Mouse (Mus musculus): ENCODE measurements around the gene Rapgefl1. TPM values are rescaled to one million over a fixed set of nuclear protein-coding genes. Genes with fewer than 3 reads are reported as not detected.
A peak's percentile ranks its signal among the peaks of the same experiment; 100 is the strongest.

The Rapgefl1 gene
- polyA plus RNA-seq, 1 experiment from 2014 or later = 3.0 TPM

DNA sequence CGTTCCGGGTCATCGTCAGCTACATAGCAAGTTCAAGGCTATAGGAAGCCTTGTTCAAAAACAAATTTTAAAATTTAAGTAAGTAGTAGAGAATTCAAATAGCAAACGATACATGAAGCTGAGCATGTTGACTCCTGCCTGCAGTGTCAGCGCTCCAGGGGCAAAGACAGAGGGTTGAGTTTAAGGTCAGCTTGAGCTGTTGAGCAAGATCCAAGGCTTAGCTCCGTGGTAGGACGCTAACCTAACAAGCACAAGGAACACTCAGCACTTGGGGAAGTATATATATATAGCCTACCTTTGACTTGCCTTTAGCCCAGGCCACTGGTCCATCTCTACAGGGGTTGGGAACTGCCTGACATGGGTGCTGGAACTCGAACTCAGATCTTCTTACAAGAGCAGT, 33.3 kb downstream of the Rapgefl1 start:
- Histone ChIP-seq H3K4me3 (no peak overlapping the region), H3K27me3 (no peaks in the 10 kb centered on the region), H3K36me3 (peaks cover 56% of the 10 kb centered on the region), H3K4me2 (replicated peaks) (no peak overlapping the region), H3K9me3 (no peaks in the 10 kb centered on the region), H3K27ac (replicated peaks) (no peak overlapping the region), H3K4me1 (0 out of 2 replicates have a peak, but pooled peaks cover 6% of the 10 kb centered on the region), H3K9ac (replicated peaks) (no peak overlapping the region)
- 91% methylated on average over 8 of the region's 8 CpGs for WGBS
- no peak for ATAC-seq (ENCODE audit: low FRiP score, low read depth)

DNA sequence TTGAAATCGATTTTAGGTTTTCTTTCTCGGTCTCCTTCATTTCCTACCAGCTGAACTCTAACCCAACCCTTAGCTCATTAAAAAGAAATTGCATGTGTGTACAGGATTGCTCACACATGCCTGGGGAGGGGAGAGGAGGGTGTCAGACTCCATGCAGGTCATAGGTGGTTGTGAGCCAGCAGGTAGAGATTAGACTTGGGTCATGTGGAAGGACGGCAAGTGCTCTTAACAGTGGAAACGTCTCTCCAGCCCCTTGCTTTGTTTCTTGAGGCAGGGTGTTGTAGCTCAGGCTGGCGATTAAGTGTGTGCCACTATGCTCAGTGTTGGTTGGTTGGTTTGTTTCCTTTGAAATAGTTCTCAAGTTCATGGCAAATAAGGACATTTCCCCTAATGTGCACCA, 34.2 kb downstream of the Rapgefl1 start:
- Histone ChIP-seq H3K36me3 (peaks cover 56% of the 10 kb centered on the region), H3K4me1 (0 out of 2 replicates have a peak, but pooled peaks cover 6% of the 10 kb centered on the region), H3K9ac (replicated peaks) (no peak overlapping the region), H3K4me3 (no peak overlapping the region), H3K27me3 (no peaks in the 10 kb centered on the region), H3K9me3 (no peaks in the 10 kb centered on the region), H3K27ac (replicated peaks) (peak overlapping the region; percentile 4), H3K4me2 (replicated peaks) (no peak overlapping the region)
- 75% methylated on average over 5 of the region's 5 CpGs for WGBS
- no peak for ATAC-seq (ENCODE audit: low FRiP score, low read depth)

DNA sequence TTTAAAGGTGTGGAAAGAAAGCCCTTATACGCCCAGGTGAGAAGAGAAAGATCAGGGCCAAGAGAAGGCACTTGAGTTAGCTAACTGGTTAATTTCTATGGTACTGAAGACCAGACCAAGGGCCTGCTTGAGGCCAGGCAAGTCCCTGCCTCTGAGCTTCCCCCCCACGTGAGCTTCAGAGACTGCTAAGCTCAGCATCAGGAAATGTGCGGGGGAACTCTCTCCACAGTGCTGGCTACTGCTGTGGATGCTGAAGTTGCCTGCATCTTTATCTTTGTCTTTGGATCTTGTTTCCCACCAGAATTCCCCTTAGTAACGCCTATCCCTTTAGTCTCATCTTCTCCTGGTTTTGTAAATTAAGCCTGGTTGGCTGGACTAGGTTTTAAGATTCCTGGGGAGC, 34.8 kb downstream of the Rapgefl1 start:
- 52% methylated on average over 4 of the region's 4 CpGs for WGBS
- Histone ChIP-seq H3K36me3 (peaks cover 52% of the 10 kb centered on the region), H3K27ac (replicated peaks) (peak overlapping the region; percentile 4), H3K4me2 (replicated peaks) (no peak overlapping the region), H3K4me1 (0 out of 2 replicates have a peak, but pooled peaks cover 6% of the 10 kb centered on the region), H3K4me3 (no peak overlapping the region), H3K9ac (replicated peaks) (no peak overlapping the region), H3K9me3 (no peaks in the 10 kb centered on the region), H3K27me3 (no peaks in the 10 kb centered on the region)
- ATAC-seq (ENCODE audit: low FRiP score, low read depth) = no peak

DNA sequence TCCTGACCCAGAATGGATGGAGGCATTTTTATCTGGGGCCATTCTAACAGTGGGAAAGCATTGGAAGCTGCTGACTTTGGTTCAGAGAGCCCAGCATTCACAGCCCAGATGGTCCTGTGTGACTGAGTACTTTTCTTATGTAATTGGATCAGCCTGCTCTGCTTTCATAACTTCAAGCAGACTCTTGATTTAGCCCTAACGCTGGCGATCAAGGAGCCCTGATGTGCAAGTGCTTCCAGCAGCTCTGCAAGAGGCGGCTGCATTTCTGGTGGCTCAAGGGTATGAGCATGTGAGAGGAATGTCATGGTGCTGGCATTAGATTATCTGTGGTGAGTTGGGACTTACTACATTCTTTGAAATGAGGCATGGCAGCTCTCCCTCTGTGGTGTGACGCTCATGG, 35.5 kb downstream of the Rapgefl1 start:
- no peak for ATAC-seq (ENCODE audit: low FRiP score, low read depth)
- 63% methylated on average over 4 of the region's 4 CpGs for WGBS
- H3K36me3 ChIP-seq = peaks cover 47% of the 10 kb centered on the region

DNA sequence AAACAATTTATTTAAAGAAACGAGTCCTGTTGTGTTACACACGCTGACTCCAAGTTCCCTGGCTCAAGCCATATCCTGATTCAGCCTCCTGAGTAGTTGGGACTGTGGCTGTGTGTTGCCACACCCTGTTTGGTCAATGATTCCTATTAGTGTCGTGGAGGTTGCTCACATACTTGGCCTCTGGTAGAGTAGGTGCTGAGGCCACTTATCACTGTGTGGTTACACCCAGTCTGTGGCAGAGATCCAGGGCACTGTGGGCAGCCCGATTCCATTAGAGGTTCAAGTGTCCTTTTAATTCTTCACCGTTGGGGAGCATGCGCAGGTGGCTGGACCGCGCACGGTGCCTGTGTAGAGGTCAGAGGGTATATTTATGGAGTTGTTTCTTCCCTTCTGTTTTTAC, 37.3 kb downstream of the Rapgefl1 start:
- Histone ChIP-seq H3K27ac (replicated peaks) (no peak overlapping the region), H3K4me3 (no peak overlapping the region), H3K36me3 (peaks cover 29% of the 10 kb centered on the region), H3K9me3 (no peaks in the 10 kb centered on the region), H3K9ac (replicated peaks) (no peak overlapping the region), H3K27me3 (no peaks in the 10 kb centered on the region), H3K4me2 (replicated peaks) (no peak overlapping the region), H3K4me1 (0 out of 2 replicates have a peak, but pooled peaks cover 6% of the 10 kb centered on the region)
- 92% methylated on average over 9 of the region's 9 CpGs for WGBS
- no peak for ATAC-seq (ENCODE audit: low FRiP score, low read depth)

More for the DNA sequence above, 35.5 kb downstream of the Rapgefl1 start:
- Histone ChIP-seq H3K4me1 (0 out of 2 replicates have a peak, but pooled peaks cover 6% of the 10 kb centered on the region), H3K27me3 (no peaks in the 10 kb centered on the region), H3K4me2 (replicated peaks) (no peak overlapping the region), H3K4me3 (no peak overlapping the region), H3K27ac (replicated peaks) (0 out of 2 replicates have a peak overlapping the region, but pooled peaks have one; percentile 4), H3K9me3 (no peaks in the 10 kb centered on the region), H3K9ac (replicated peaks) (no peak overlapping the region)

DNA sequence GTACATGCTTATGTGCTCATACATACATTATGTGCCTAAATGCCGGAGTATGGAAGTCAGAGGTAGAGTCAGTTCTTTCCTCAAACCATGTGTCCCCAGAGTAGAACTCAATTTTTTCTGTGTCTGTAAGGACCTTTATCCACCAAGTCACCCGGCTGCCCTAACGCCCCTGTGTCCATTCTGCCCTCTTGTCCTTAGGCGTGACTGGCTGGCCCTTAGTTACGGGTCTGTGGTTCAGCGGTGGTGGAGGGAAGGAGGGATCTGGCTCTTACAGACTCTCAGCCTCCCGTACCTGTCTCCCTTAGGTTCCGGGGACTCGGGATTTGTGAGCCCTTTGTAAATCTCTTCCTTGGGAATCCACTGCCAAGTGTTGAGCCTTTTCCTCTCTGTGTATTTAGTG, 40.4 kb downstream of the Rapgefl1 start:
- H3K4me3 ChIP-seq = no peak overlapping the region
- H3K4me1 ChIP-seq = 0 out of 2 replicates have a peak, but pooled peaks cover 2% of the 10 kb centered on the region
- peaks cover 20% of the 10 kb centered on the region for H3K36me3 ChIP-seq
- H3K27ac ChIP-seq (replicated peaks) = no peak overlapping the region
- no peaks in the 10 kb centered on the region for H3K9me3 ChIP-seq
- H3K4me2 ChIP-seq (replicated peaks) = no peak overlapping the region
- 70% methylated on average over 9 of the region's 9 CpGs for WGBS
- H3K9ac ChIP-seq (replicated peaks) = no peak overlapping the region
- H3K27me3 ChIP-seq = no peaks in the 10 kb centered on the region
- no peak for ATAC-seq (ENCODE audit: low FRiP score, low read depth)

DNA sequence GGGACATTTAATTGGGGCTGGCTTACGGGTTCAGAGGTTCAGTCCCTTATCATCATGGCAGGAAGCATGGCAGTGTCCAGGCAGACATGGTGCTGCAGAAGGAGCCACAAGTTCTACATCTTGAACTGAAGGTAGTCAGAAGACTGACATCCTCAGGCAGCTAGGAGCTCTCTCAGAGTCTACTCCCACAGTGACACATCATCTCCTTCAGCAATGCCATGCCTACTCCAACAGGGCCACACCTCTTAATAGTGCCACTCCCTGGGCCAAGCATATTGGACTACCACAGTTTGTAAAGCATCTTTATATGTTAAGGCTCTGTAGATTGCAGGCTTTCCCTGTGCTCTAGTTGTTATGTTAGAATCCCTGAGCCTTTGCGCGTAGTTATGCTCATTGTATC, 51.1 kb downstream of the Rapgefl1 start:
- H3K4me2 ChIP-seq (replicated peaks) = no peak overlapping the region
- H3K36me3 ChIP-seq = peaks cover 81% of the 10 kb centered on the region
- WGBS = 98% methylated on average over 3 of the region's 3 CpGs
- no peaks in the 10 kb centered on the region for H3K27me3 ChIP-seq
- H3K9ac ChIP-seq (replicated peaks) = no peak overlapping the region
- H3K27ac ChIP-seq (replicated peaks) = no peak overlapping the region
- peaks cover 6% of the 10 kb centered on the region; the same call in 1 of the 2 replicates for H3K4me1 ChIP-seq
- H3K4me3 ChIP-seq = no peak overlapping the region
- no peaks in the 10 kb centered on the region for H3K9me3 ChIP-seq
- no peak for ATAC-seq (ENCODE audit: low FRiP score, low read depth)

DNA sequence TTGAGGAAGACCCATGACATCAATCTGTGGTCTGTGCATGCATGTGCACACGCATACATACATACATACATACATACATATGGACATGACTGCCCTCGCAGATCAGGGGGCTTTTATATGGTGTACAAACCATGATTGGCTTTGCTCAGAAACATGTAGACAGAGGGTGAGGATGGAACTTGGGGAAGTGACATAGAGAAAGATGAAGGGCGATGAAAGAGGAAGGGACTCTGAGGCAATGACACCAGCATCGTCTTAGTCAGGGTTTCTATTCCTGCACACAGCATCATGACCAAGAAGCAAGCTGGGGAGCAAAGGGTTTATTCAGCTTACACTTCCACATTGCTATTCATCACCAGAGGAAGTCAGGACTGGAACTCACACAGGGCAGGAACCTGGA, 52.5 kb downstream of the Rapgefl1 start:
- peaks cover 6% of the 10 kb centered on the region; the same call in 1 of the 2 replicates for H3K4me1 ChIP-seq
- peaks cover 95% of the 10 kb centered on the region for H3K36me3 ChIP-seq
- no peak overlapping the region for H3K27ac ChIP-seq (replicated peaks)
- no peak for ATAC-seq (ENCODE audit: low FRiP score, low read depth)
- no peak overlapping the region for H3K4me2 ChIP-seq (replicated peaks)
- H3K9ac ChIP-seq (replicated peaks) = no peak overlapping the region
- H3K27me3 ChIP-seq = no peaks in the 10 kb centered on the region
- no peak overlapping the region for H3K4me3 ChIP-seq
- H3K9me3 ChIP-seq = 0 out of 2 replicates have a peak, but pooled peaks cover 3% of the 10 kb centered on the region
- WGBS = 98% methylated on average over 4 of the region's 4 CpGs

DNA sequence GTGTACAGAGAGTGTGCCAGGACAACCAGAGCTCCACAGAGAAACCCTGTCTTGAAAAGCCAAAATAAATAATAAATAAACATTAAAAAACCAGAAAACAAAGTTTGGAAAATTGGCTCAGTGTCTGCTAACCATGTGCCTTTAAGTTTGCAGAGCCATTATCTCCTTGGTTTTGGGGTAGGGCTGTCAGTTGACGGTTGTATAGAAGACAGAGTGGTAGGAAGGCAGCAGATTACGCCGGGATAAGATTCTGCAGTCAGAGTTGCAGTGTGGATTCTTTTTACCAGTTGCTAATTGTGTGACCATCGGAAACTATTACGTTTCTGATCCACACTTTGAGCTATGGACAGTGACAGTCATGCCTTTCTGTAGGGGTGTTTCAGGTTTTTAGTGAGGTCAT, 53.4 kb downstream of the Rapgefl1 start:
- H3K36me3 ChIP-seq = peaks cover 94% of the 10 kb centered on the region
- H3K27ac ChIP-seq (replicated peaks) = no peak overlapping the region
- WGBS = 96% methylated on average over 5 of the region's 5 CpGs

DNA sequence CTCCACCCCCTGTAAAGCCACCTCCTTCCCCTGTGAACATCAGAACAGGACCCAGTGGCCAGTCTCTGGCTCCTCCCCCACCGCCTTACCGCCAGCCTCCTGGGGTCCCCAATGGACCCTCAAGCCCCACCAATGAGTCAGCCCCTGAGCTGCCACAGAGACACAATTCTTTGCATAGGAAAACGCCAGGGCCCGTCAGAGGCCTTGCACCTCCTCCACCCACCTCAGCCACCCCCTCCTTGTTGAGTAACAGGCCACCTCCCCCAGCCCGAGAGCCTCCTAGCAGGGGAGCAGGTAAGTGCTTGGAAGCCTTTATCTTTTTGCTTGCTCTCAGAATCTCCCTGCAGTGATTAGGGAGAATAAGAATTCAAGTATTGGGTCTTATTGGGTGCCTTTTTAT, 55.8 kb downstream of the Rapgefl1 start:
- H3K27ac ChIP-seq (replicated peaks) = no peak overlapping the region
- H3K9ac ChIP-seq (replicated peaks) = no peak overlapping the region
- no peaks in the 10 kb centered on the region for H3K27me3 ChIP-seq
- 0 out of 2 replicates have a peak, but pooled peaks cover 3% of the 10 kb centered on the region for H3K9me3 ChIP-seq
- H3K4me1 ChIP-seq = peaks cover 6% of the 10 kb centered on the region; the same call in 1 of the 2 replicates
- H3K36me3 ChIP-seq = peaks cover 93% of the 10 kb centered on the region
- 48% methylated on average over 5 of the region's 5 CpGs for WGBS
- no peak overlapping the region for H3K4me2 ChIP-seq (replicated peaks)
- ATAC-seq (ENCODE audit: low FRiP score, low read depth) = no peak
- no peak overlapping the region for H3K4me3 ChIP-seq

More for the DNA sequence above, 53.4 kb downstream of the Rapgefl1 start:
- Histone ChIP-seq H3K4me2 (replicated peaks) (no peak overlapping the region), H3K9ac (replicated peaks) (no peak overlapping the region), H3K9me3 (0 out of 2 replicates have a peak, but pooled peaks cover 3% of the 10 kb centered on the region), H3K4me3 (no peak overlapping the region), H3K4me1 (peaks cover 6% of the 10 kb centered on the region; the same call in 1 of the 2 replicates), H3K27me3 (no peaks in the 10 kb centered on the region)
- ATAC-seq (ENCODE audit: low FRiP score, low read depth) = no peak

DNA sequence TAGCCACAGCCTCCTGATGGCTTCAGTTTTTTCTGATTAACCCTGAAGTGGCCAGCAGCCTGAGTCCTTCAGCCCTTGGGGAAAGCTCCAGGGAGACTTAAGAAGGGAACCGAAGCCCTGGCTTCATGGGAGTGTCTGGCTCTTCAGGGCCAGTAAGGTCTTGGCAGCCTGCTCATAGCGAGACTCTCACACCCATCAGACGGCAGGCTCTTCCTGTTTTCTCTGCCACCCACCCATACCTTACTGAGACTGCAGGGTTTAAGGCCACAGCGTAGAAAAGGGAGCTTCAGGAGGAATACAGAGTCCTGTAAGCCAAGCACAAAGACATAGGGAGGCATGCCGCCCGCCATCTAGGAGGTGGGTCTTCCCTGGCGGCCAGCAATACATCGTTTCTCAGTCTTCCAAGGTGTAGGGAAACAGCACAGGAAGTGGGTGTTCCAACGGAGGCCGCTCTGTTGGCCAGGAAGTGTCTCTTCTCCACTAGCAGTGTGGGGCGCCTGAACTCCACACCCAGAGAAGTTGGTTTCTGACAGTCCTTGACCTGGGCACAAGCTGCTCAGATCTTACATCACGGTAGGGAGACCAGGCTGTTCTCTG, 64.0 kb downstream of the Rapgefl1 start:
- Histone ChIP-seq H3K36me3 (peaks cover 70% of the 10 kb centered on the region), H3K4me1 (peaks cover 16% of the 10 kb centered on the region), H3K27me3 (no peaks in the 10 kb centered on the region), H3K9ac (replicated peaks) (no peak overlapping the region), H3K27ac (replicated peaks) (no peak overlapping the region), H3K4me3 (no peak overlapping the region), H3K4me2 (replicated peaks) (no peak overlapping the region), H3K9me3 (no peaks in the 10 kb centered on the region)
- ATAC-seq (ENCODE audit: low FRiP score, low read depth) = no peak
- WGBS = 92% methylated on average over 12 of the region's 12 CpGs

DNA sequence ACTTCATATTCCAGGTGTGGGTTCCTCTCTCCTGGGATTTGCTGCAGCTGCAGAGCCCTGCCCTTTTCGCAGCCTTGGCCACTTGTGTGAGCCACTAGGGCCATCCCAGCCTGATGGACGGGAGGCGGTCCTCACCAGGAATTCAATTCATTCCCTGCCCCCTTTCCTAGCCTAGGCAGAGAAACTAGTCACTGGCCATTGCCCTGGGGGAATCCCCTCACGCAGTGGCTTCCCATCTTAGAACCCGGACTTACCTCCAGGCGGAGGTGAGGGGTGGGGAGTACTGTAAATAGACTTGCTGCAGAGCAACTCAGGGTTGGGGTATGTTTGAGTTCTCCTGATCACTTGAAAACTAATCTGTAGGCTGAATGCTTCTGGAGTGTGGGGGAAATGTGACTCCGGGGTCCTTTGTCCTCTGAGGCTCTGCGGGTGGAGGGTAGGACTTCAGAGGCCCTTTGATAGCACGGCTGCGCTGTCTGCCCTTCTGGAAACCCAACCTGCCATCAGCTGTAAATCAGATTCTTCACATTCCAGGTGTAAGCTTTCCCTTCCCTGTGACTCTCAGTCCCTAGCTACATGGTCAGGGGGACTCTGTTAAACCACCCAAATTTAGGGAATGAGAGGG, 66.1 kb downstream of the Rapgefl1 start:
- 3% methylated on average over 10 of the region's 10 CpGs for WGBS
- Histone ChIP-seq H3K27me3 (no peaks in the 10 kb centered on the region), H3K36me3 (peaks cover 49% of the 10 kb centered on the region), H3K4me1 (peaks cover 16% of the 10 kb centered on the region), H3K9me3 (no peaks in the 10 kb centered on the region), H3K9ac (replicated peaks) (0 out of 2 replicates have a peak overlapping the region, but pooled peaks have one; percentile 0), H3K27ac (replicated peaks) (peak overlapping the region; percentile 58), H3K4me3 (no peak overlapping the region), H3K4me2 (replicated peaks) (0 out of 2 replicates have a peak overlapping the region, but pooled peaks have one; percentile 16)
- ATAC-seq (ENCODE audit: low FRiP score, low read depth) = no peak
